Mouse (Mus musculus) fat pad, adult 2 months (tissue): Measurements from ENCODE around the gene Ube2dnl2.

Experiments used
- DNase-seq: peaks from one replicate; pipeline ENCODE4 v3.0.0-alpha.2; 2011; ENCODE audit warnings: low read depth, low spot score; ENCODE audit errors: extremely low read depth

The Ube2dnl2 gene

GRCm38 (mm10) chrX:114907282-114907681 is at the start of gene Ube2dnl2:
TSS of gene Ube2dnl2 (plus strand) at chrX:114907582.
- no peak for DNase-seq

- no peak for DNase-seq
Observed at GRCm38 (mm10) chrX:114895489-114895888, 11.9 kb upstream of the Ube2dnl2 start.

GRCm38 (mm10) chrX:114897506-114897905 is 9.9 kb upstream of the Ube2dnl2 start:
- no peak for DNase-seq

- DNase-seq, result no peak
Observed at GRCm38 (mm10) chrX:114903391-114903790, 4.0 kb upstream of the Ube2dnl2 start.

GRCm38 (mm10) chrX:114904712-114905111 is 2.7 kb upstream of the Ube2dnl2 start, which contains the start of gene Ube2dnl1:
TSS of gene Ube2dnl1 (plus strand) at chrX:114905012.
- no peak for DNase-seq

- DNase-seq, result no peak
Observed at GRCm38 (mm10) chrX:114955066-114955465, 47.7 kb downstream of the Ube2dnl2 start.
